Mouse (Mus musculus): ENCODE measurements around the gene Get4.

GRCm38 (mm10) chr5:139297092-139297491 is 45.0 kb downstream of the Get4 start:
- TF ChIP-seq IRF4 (IDR thresholded peaks at IDR 0.05; ENCODE audit: low read depth, low read length) (no peak), CTCF (conservative IDR thresholded peaks at IDR 0.05 in 1 of 2, IDR thresholded peaks at IDR 0.05 in 1 of 2; ENCODE audit: low read depth in 2 of 2, low read length in 2 of 2) (no peak), ZNF384 (IDR thresholded peaks at IDR 0.05; ENCODE audit: low read depth, low read length) (no peak), EP300 (IDR thresholded peaks at IDR 0.05; ENCODE audit: low read length) (no peak), MAZ (IDR thresholded peaks at IDR 0.05; ENCODE audit: low read depth, low read length) (no peak), MYC (IDR thresholded peaks at IDR 0.05; ENCODE audit: low read depth, low read length) (no peak), JUN (IDR thresholded peaks at IDR 0.05; ENCODE audit: insufficient read depth, low read depth, low read length) (no peak), MXI1 (IDR thresholded peaks at IDR 0.05; ENCODE audit: low read depth, low read length) (no peak)
